Mouse (Mus musculus) brown adipose tissue, adult 24 weeks (tissue): Measurements from ENCODE around the gene 0610009B22Rik. TPM values are rescaled to one million over a fixed set of nuclear protein-coding genes. Genes with fewer than 3 reads are reported as not detected.

Experiments used
- polyA plus RNA-seq: library from polyadenylated mRNA; stranded (reverse); fragments of >200 nt; gene quantifications from 2 replicates; pipeline ENCODE4 v1.2.4, GENCODE M21; 2012; ENCODE audit not compliant: missing spikeins, insufficient read depth, insufficient read length

Gene 0610009B22Rik
- polyA plus RNA-seq, 1 experiment: 82.6 TPM

Other genes starting within 250 kb of the 0610009B22Rik start
- 10.1 and 18.5 TPM in 2 replicates for gene Phykpl, start 104.1 kb downstream of the 0610009B22Rik start, polyA plus RNA-seq
- gene Hnrnpab, start 82.0 kb downstream of the 0610009B22Rik start, polyA plus RNA-seq: 117 and 131 TPM in 2 replicates
- 43.4 and 50.7 TPM in 2 replicates for gene Nhp2, start 69.1 kb downstream of the 0610009B22Rik start, polyA plus RNA-seq
- gene Rmnd5b, start 53.0 kb downstream of the 0610009B22Rik start, polyA plus RNA-seq: 11.1 and 11.6 TPM in 2 replicates
- 2.0 and 4.8 TPM in 2 replicates for gene N4bp3, start 38.0 kb downstream of the 0610009B22Rik start, polyA plus RNA-seq
- gene D930048N14Rik, start 37.9 kb downstream of the 0610009B22Rik start, polyA plus RNA-seq: 0.46 and 0.52 TPM in 2 replicates
- gene Sec24a, start 74.8 kb upstream of the 0610009B22Rik start, polyA plus RNA-seq: 8.8 and 12.5 TPM in 2 replicates
- gene Sar1b, start 74.8 kb upstream of the 0610009B22Rik start, polyA plus RNA-seq: 158 and 181 TPM in 2 replicates
- gene Jade2, start 168.8 kb upstream of the 0610009B22Rik start, polyA plus RNA-seq: 1.9 and 2.6 TPM in 2 replicates